Mouse (Mus musculus) G1E (cell line): ENCODE data around the gene Casp2. TPM values are rescaled to one million over a fixed set of nuclear protein-coding genes. Genes with fewer than 3 reads are reported as not detected.
A peak's percentile ranks its signal among the peaks of the same experiment; 100 is the strongest.

Source experiments
- ATAC-seq: 2 replicates; pipeline ENCODE4 v1.8.0; 2016; ENCODE audit warnings: mild to moderate bottlenecking; ENCODE audit not compliant: insufficient number of reproducible peaks, poor library complexity, low FRiP score, severe bottlenecking; ENCODE audit errors: extremely low read depth
- DNase-seq: peaks from one replicate; pipeline ENCODE4 v3.0.0; 2012; ENCODE audit warnings: low spot score
- H3K27me3 ChIP-seq: 2 replicates; pipeline ENCODE4 v1.6.1; 2012; ENCODE audit warnings: mild to moderate bottlenecking, low read length, inconsistent platforms; ENCODE audit not compliant: insufficient read depth
- H3K36me3 ChIP-seq: replicated peaks from 2 replicates; pipeline ENCODE3; 2012; ENCODE audit warnings: mild to moderate bottlenecking, inconsistent platforms
- H3K4me1 ChIP-seq: 2 replicates; pipeline ENCODE4 v1.6.1; 2012; ENCODE audit warnings: low read depth, low read length, inconsistent platforms, mixed read lengths; ENCODE audit not compliant: insufficient read depth
- H3K4me3 ChIP-seq: 2 replicates; pipeline ENCODE4 v1.5.1; 2012; ENCODE audit warnings: low read depth, mild to moderate bottlenecking, inconsistent platforms, low read length, moderate library complexity, mixed read lengths
- H3K9me3 ChIP-seq: replicated peaks from 2 replicates; pipeline ENCODE4 v1.6.1; 2012; ENCODE audit warnings: inconsistent platforms
- CTCF ChIP-seq: IDR thresholded peaks from 2 replicates; pipeline ENCODE4 v1.5.1; 2012; ENCODE audit warnings: low read depth, low read length, inconsistent platforms, mixed read lengths
- GATA1 ChIP-seq: IDR thresholded peaks from 2 replicates; pipeline ENCODE4 v1.6.1; 2012; ENCODE audit warnings: borderline replicate concordance, low read length, inconsistent platforms, mixed read lengths
- GATA2 ChIP-seq: IDR thresholded peaks from 2 replicates; pipeline ENCODE4 v1.6.1; 2012; ENCODE audit warnings: low read depth, low read length, inconsistent platforms, borderline replicate concordance
- POLR2AphosphoS5 ChIP-seq: IDR thresholded peaks from 2 replicates; pipeline ENCODE4 v1.6.1; 2012; ENCODE audit warnings: low read depth, low read length, inconsistent platforms; ENCODE audit not compliant: insufficient replicate concordance
- TAL1 ChIP-seq: conservative IDR thresholded peaks from 2 replicates; pipeline ENCODE4 v1.6.1; 2012; ENCODE audit warnings: low read depth, low read length, inconsistent platforms, mixed read lengths
- polyA plus RNA-seq: library from polyadenylated mRNA; stranded (reverse); fragments of >175 nt; gene quantifications from 2 replicates; pipeline ENCODE4 v1.2.3, GENCODE M21; 2012
- total RNA-seq, 2 experiments: library from RNA; stranded (forward) in 1 of 2; stranded (reverse) in 1 of 2; fragments of 200-1000 nt in 1 of 2; fragments of >200 nt in 1 of 2; fragmentation: Nextera tagmentation in 1 of 2; gene quantifications; 2 replicates each; pipeline ENCODE4 v1.2.3; 2014 to 2017

Gene Casp2
- total and polyA plus RNA-seq, 3 experiments = 9.2 to 91.2 (median 64.4) TPM

- H3K4me1 ChIP-seq = no peaks in the 10 kb centered on the region
- no peaks in the 10 kb centered on the region for H3K36me3 ChIP-seq
- 0 out of 2 replicates have a peak, but pooled peaks cover 2% of the 10 kb centered on the region for H3K27me3 ChIP-seq
- DNase-seq (no peak), ATAC-seq (no peak)
- H3K4me3 ChIP-seq = no peak overlapping the region
- H3K9me3 ChIP-seq = no peaks in the 10 kb centered on the region
- TF ChIP-seq GATA2 = no peak
- no peak for TF ChIP-seq CTCF
- TF ChIP-seq GATA1 = no peak
These were observed 33.6 kb upstream of the Casp2 start for GRCm38 (mm10) chr6:42231191-42231590.

- no peaks in the 10 kb centered on the region for H3K36me3 ChIP-seq
- 0 out of 2 replicates have a peak, but pooled peaks cover 2% of the 10 kb centered on the region for H3K27me3 ChIP-seq
- TF ChIP-seq TAL1 (no peak), CTCF (no peak), GATA2 (no peak), POLR2AphosphoS5 (no peak), GATA1 (no peak)
- H3K4me1 ChIP-seq = no peaks in the 10 kb centered on the region
- no peak overlapping the region for H3K4me3 ChIP-seq
- no peaks in the 10 kb centered on the region for H3K9me3 ChIP-seq
- DNase-seq (no peak), ATAC-seq (no peak)
These were observed 27.4 kb upstream of the Casp2 start for GRCm38 (mm10) chr6:42237276-42237805.

- DNase-seq = no peak
- peaks cover 6% of the 10 kb centered on the region; the same call in 1 of the 2 replicates for H3K4me1 ChIP-seq
- peaks cover 12% of the 10 kb centered on the region for H3K27me3 ChIP-seq
- H3K36me3 ChIP-seq = no peaks in the 10 kb centered on the region
- no peak overlapping the region for H3K4me3 ChIP-seq
- no peak for TF ChIP-seq GATA2
- no peak for TF ChIP-seq CTCF
- no peak for TF ChIP-seq GATA1
- TF ChIP-seq TAL1 = no peak
- no peak for ATAC-seq
- H3K9me3 ChIP-seq = no peaks in the 10 kb centered on the region
These were observed 23.3 kb upstream of the Casp2 start for GRCm38 (mm10) chr6:42241311-42242045.

- ATAC-seq (peak; percentile 68), DNase-seq (peak; percentile 18)
- Histone ChIP-seq H3K4me1 (peaks cover 6% of the 10 kb centered on the region; the same call in 1 of the 2 replicates), H3K36me3 (no peaks in the 10 kb centered on the region), H3K9me3 (no peaks in the 10 kb centered on the region), H3K27me3 (peaks cover 21% of the 10 kb centered on the region), H3K4me3 (no peak within 1 kb of the TSS; the same call in 1 of the 2 replicates)
- TF ChIP-seq POLR2AphosphoS5 (no peak), GATA1 (no peak), GATA2 (no peak), TAL1 (no peak), CTCF (no peak)
These were observed 19.0 kb upstream of the Casp2 start, which contains the start of gene Gstk1 for GRCm38 (mm10) chr6:42245711-42246353. Gene Gstk1 (plus strand): TSS chr6:42245935.

- no peaks in the 10 kb centered on the region for H3K9me3 ChIP-seq
- no peak overlapping the region for H3K4me3 ChIP-seq
- TF ChIP-seq TAL1 (no peak), GATA2 (no peak), CTCF (no peak), POLR2AphosphoS5 (no peak), GATA1 (no peak)
- H3K4me1 ChIP-seq = peaks cover 6% of the 10 kb centered on the region; the same call in 1 of the 2 replicates
- H3K27me3 ChIP-seq = peaks cover 20% of the 10 kb centered on the region
- ATAC-seq (no peak), DNase-seq (no peak)
- H3K36me3 ChIP-seq = no peaks in the 10 kb centered on the region
These were observed 17.6 kb upstream of the Casp2 start for GRCm38 (mm10) chr6:42247173-42247572.

GRCm38 (mm10) chr6:42247981-42248380 lies 16.8 kb upstream of the Casp2 start:
- TF ChIP-seq GATA2 = no peak
- TF ChIP-seq CTCF = no peak
- TF ChIP-seq POLR2AphosphoS5 = no peak
- TF ChIP-seq TAL1 = no peak
- no peak for TF ChIP-seq GATA1
- Histone ChIP-seq H3K27me3 (peaks cover 25% of the 10 kb centered on the region), H3K36me3 (no peaks in the 10 kb centered on the region), H3K4me1 (peaks cover 6% of the 10 kb centered on the region; the same call in 1 of the 2 replicates), H3K4me3 (no peak overlapping the region), H3K9me3 (no peaks in the 10 kb centered on the region)
- DNase-seq (no peak), ATAC-seq (no peak)
